Mouse (Mus musculus) stomach, postnatal 0 days (tissue): Measurements from ENCODE around the gene Gm9964.

ENCODE experiments used
- CTCF ChIP-seq: IDR thresholded peaks from 2 replicates; pipeline ENCODE4 v1.5.1; 2016; ENCODE audit warnings: antibody characterized with exemption, low read depth, mild to moderate bottlenecking, moderate library complexity
- EP300 ChIP-seq: optimal IDR thresholded peaks from 2 replicates; pipeline ENCODE3; 2016; ENCODE audit warnings: antibody characterized with exemption

DNA sequence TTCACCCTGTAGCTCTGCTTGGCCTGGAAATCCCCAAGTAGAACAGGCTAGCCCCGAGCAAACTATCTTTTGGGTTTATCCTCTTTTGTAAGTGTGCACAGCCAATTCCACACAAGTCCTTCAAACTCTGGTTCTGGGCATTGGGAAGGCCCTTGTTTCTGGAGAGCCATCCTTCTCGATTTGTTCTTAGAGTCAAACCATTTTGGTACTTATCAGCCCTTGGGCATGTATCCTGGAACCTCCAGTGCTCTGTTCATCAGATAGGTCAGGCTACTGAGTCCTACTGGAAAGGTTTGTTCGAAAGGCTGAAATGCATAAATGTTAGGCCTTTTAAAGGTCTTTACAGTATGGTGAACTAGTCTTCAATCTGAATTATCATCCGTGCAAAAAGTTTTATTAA lies 41.9 kb upstream of the Gm9964 start:
- TF ChIP-seq CTCF (no peak), EP300 (no peak)
